Mouse (Mus musculus) lung, postnatal 0 days (tissue): ENCODE measurements around the gene Tmem41b. TPM values are rescaled to one million over a fixed set of nuclear protein-coding genes. Genes with fewer than 3 reads are reported as not detected.
A peak's percentile ranks its signal among the peaks of the same experiment; 100 is the strongest.
"Not testable (repeated sequence)": the region's sequence is repeated elsewhere in the genome, so short reads cannot be mapped to it uniquely, and the experiment has no call there.

ENCODE experiments used
- ATAC-seq: fragments of 200-750 bp; cut with Nextera tagmentation; 2 replicates; pipeline ENCODE4 v1.8.0; 2017; ENCODE audit warnings: moderate library complexity
- DNase-seq: peaks from one replicate; pipeline ENCODE4 v3.0.0-alpha.2; 2016; ENCODE audit warnings: low spot score
- H3K27ac ChIP-seq: fragments of 300-500 bp; sonication (generic); 2 replicates; pipeline ENCODE4 v1.5.1; 2014; ENCODE audit warnings: antibody characterized with exemption, mild to moderate bottlenecking, low read length, mixed read lengths
- H3K27me3 ChIP-seq: fragments of 300-500 bp; sonication (generic); replicated peaks from 2 replicates; pipeline ENCODE4 v1.6.1; 2014; ENCODE audit warnings: low read length, mixed read lengths; ENCODE audit not compliant: insufficient read depth
- H3K36me3 ChIP-seq: fragments of 300-500 bp; sonication (generic); 2 replicates; pipeline ENCODE4 v1.6.1; 2014; ENCODE audit warnings: low read length, mixed read lengths; ENCODE audit not compliant: insufficient read depth
- H3K4me1 ChIP-seq: fragments of 300-500 bp; sonication (generic); 2 replicates; pipeline ENCODE4 v1.6.1; 2014; ENCODE audit warnings: antibody characterized with exemption, low read depth, low read length, mixed read lengths; ENCODE audit not compliant: insufficient read depth
- H3K4me2 ChIP-seq: fragments of 300-500 bp; sonication (generic); replicated peaks from 2 replicates; pipeline ENCODE4 v1.6.1; 2014; ENCODE audit warnings: low read depth, mild to moderate bottlenecking, low read length, moderate library complexity, mixed read lengths
- H3K4me3 ChIP-seq: fragments of 300-500 bp; sonication (generic); 2 replicates; pipeline ENCODE4 v1.5.1; 2014; ENCODE audit warnings: low read depth, low read length
- H3K9ac ChIP-seq: fragments of 300-500 bp; sonication (generic); replicated peaks from 2 replicates; pipeline ENCODE4 v1.6.1; 2014; ENCODE audit warnings: low read depth, mild to moderate bottlenecking
- H3K9me3 ChIP-seq: fragments of 300-500 bp; sonication (generic); 2 replicates; pipeline ENCODE4 v1.6.1; 2016; ENCODE audit warnings: low read length, mixed read lengths
- CTCF ChIP-seq: IDR thresholded peaks from 2 replicates; pipeline ENCODE4 v1.5.1; 2016; ENCODE audit warnings: antibody characterized with exemption, mild to moderate bottlenecking
- EP300 ChIP-seq: IDR thresholded peaks from 2 replicates; pipeline ENCODE4 v1.6.1; 2016; ENCODE audit warnings: antibody characterized with exemption, mild to moderate bottlenecking, control low read depth
- WGBS: fragments of 180-500 bp; shearing (Covaris S2); extraction: QIAGEN DNeasy Blood & Tissue Kit; methylation state at CpG from one replicate; pipeline ENCODE4 v1.1.7; 2014; 5-methylcytosine and 5-hydroxymethylcytosine counted together
- polyA plus RNA-seq: library from polyadenylated mRNA; unstranded; fragments of >200 nt; fragmentation: Nextera tagmentation; extraction: Ambion mirVana; gene quantifications from 2 replicates; pipeline ENCODE4 v1.2.1, GENCODE M21; 2015

The Tmem41b gene
- polyA plus RNA-seq, 1 experiment from 2014 or later, result 71.9 TPM

DNA sequence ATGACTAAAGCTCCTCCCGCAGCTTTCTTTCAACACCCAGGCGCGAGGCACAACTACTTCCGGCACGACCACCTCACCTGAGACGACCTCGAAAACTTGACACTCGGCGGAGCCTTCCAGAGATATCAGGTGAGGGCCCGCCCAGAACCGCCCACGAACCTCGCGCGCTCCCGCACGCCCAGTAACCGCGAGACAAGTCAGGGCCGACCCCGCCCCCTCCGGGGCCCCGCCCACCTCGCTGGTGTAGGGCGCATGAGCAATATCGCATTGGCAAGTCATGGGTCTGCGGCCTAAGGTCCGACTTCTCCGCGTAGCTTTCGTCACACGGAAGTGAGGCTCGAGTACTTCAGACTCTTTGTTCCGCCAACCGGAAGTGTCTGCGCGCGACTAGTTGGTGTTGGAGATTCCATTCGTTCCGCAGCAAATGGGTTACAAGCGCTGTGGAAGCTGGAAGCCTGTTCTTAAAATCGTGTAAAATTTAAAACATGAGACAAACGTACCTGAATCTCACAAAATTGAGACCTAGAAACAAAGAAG, 528 bp downstream of the Tmem41b start:
- Histone ChIP-seq H3K4me2 (peak overlapping the region; percentile 61), H3K9ac (peak overlapping the region; percentile 43), H3K4me1 (no peaks in the 10 kb centered on the region), H3K4me3 (peak overlapping the region; percentile 44), H3K36me3 (peaks cover 10% of the 10 kb centered on the region; the same call in 1 of the 2 replicates), H3K27ac (peak overlapping the region; percentile 86), H3K27me3 (no peaks in the 10 kb centered on the region), H3K9me3 (no peaks in the 10 kb centered on the region)
- DNase-seq (peak; percentile 99), ATAC-seq (peak; percentile 99)
- TF ChIP-seq CTCF (no peak), EP300 (no peak)
- WGBS, result under 1% methylated on average over 43 of the region's 43 CpGs

DNA sequence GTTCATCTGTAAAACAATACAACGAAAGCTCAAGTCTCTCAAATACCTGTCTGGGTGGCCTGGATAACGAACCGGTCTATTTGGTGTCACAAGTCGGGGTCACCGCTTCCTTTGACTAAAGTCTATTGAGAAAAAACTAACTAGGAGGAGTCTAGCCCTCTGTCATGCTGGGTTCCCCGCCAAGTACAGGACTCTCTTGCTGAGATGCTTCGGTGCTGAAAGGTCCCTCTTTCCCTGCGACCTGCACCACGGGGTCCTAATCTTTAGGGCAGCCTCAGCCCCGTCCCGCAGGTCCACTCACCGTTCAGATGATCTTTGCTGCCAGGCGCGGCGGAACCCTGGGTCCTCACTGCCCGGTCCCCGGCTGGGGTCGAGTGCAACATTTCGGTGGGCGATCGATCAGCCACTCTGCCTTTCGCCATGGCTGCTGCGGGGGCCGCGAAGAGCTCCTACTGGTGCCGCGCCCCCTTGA, 1.0 kb downstream of the Tmem41b start:
- H3K27ac ChIP-seq, result peak overlapping the region; percentile 47; the same call in 1 of the 2 replicates
- H3K36me3 ChIP-seq, result peaks cover 10% of the 10 kb centered on the region; the same call in 1 of the 2 replicates
- peak; percentile 32 for DNase-seq
- H3K27me3 ChIP-seq, result no peaks in the 10 kb centered on the region
- no peaks in the 10 kb centered on the region for H3K4me1 ChIP-seq
- peak overlapping the region; percentile 43 for H3K9ac ChIP-seq
- peak overlapping the region; percentile 60 for H3K4me2 ChIP-seq
- under 1% methylated on average over 27 of the region's 27 CpGs for WGBS
- no peak for TF ChIP-seq CTCF
- no peak for TF ChIP-seq EP300
- peak; percentile 23 for ATAC-seq
- peak overlapping the region; percentile 44 for H3K4me3 ChIP-seq
- H3K9me3 ChIP-seq, result no peaks in the 10 kb centered on the region

DNA sequence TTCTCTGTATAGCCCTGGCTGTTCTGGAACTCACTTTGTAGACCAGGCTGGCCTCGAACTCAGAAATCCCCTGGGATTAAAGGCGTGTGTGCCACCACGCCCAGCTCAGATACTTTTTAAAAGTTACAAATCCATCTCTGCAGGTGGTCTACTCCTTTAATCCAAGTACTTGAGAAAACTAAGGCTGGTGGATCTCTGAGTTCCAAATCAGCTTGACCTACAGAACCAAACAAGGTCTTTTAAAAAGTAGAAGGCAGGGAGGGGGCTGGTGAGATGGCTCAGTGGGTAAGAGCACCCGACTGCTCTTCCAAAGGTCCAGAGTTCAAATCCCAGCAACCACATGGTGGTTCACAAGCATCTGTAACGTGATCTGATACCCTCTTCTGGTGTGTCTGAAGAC, 2.1 kb downstream of the Tmem41b start:
- not testable (repeated sequence) for H3K27me3 ChIP-seq, ATAC-seq, H3K27ac ChIP-seq, DNase-seq, H3K4me2 ChIP-seq, H3K9me3 ChIP-seq, H3K9ac ChIP-seq, H3K4me3 ChIP-seq, H3K4me1 ChIP-seq
- 75% methylated on average over 5 of the region's 5 CpGs for WGBS
- H3K36me3 ChIP-seq, result peaks cover 14% of the 10 kb centered on the region; the same call in 1 of the 2 replicates

- ATAC-seq, H3K4me1 ChIP-seq, DNase-seq, H3K4me3 ChIP-seq, H3K27ac ChIP-seq, H3K27me3 ChIP-seq, H3K9me3 ChIP-seq, H3K9ac ChIP-seq, H3K4me2 ChIP-seq: not testable (repeated sequence)
- WGBS, result 69% methylated on average over 5 of the region's 5 CpGs
- peak; percentile 56 for TF ChIP-seq CTCF
- peaks cover 25% of the 10 kb centered on the region; the same call in 1 of the 2 replicates for H3K36me3 ChIP-seq
Measured at GRCm38 (mm10) chr7:109977131-109977530, 9.6 kb downstream of the Tmem41b start.

DNA sequence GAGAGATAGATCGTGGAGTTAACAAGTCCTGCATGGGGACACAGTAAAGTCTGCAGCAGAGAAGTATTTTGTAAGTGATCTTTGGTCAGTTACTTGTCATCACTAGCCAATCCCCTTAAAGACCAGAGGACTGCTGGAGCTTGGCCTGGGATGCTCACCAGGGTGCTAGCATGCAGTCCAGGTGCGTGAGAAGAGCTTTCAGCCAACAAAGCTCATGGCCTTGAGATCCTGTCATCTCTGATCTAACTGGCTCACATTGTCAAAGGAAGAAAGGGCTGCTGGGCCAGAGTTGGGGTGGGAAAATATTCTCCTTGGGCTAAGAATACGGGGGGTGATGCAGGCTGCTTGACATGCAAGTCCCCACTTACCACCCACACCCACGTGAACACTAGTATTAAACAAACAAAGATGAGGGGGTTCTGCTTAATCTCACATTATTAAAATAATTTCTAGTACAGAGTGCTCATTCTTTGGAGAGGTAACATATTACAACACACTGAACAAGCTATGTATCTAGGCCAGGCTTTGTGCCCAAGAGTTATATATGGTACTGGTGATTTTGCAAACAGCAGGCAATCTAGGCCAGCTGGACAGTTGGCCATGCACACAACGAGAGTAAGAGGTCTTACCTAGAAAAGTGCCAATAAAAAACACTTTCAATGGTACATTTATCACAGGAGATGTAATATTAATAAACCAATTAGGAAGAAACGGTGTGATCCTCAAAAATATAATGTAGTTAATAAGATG, 10.6 kb downstream of the Tmem41b start:
- WGBS, result 74% methylated on average over 6 of the region's 6 CpGs
- H3K36me3 ChIP-seq, result peaks cover 18% of the 10 kb centered on the region; the same call in 1 of the 2 replicates

GRCm38 (mm10) chr7:109969542-109969941, 17.2 kb downstream of the Tmem41b start:
- H3K4me2 ChIP-seq, result no peak overlapping the region
- TF ChIP-seq CTCF (no peak), EP300 (no peak)
- H3K4me3 ChIP-seq, result no peak overlapping the region
- no peak for DNase-seq
- no peak for ATAC-seq
- 0 out of 2 replicates have a peak, but pooled peaks cover 8% of the 10 kb centered on the region for H3K36me3 ChIP-seq
- H3K9ac ChIP-seq, result no peak overlapping the region
- H3K4me1 ChIP-seq, result no peaks in the 10 kb centered on the region
- H3K27ac ChIP-seq, result no peak overlapping the region
- no peaks in the 10 kb centered on the region for H3K9me3 ChIP-seq
- H3K27me3 ChIP-seq, result no peaks in the 10 kb centered on the region

More for the DNA sequence above, 10.6 kb downstream of the Tmem41b start:
- ATAC-seq, result peak; percentile 62
- Histone ChIP-seq H3K9me3 (no peaks in the 10 kb centered on the region), H3K27ac (0 out of 2 replicates have a peak overlapping the region, but pooled peaks have one; percentile 4), H3K4me2 (no peak overlapping the region), H3K4me3 (no peak overlapping the region), H3K9ac (no peak overlapping the region), H3K4me1 (no peaks in the 10 kb centered on the region), H3K27me3 (no peaks in the 10 kb centered on the region)
- TF ChIP-seq CTCF (no peak), EP300 (no peak)
- peak; percentile 32 for DNase-seq
